Mouse (Mus musculus) C2C12 (cell line): ENCODE data around the gene Slc39a8.

Experiments
- CTCF ChIP-seq: IDR thresholded peaks from one replicate; pipeline ENCODE4 v1.5.1; 2011; ENCODE audit not compliant: control insufficient read depth, insufficient read depth, insufficient read length
- MAX ChIP-seq: IDR thresholded peaks from one replicate; pipeline ENCODE4 v1.6.1; 2011; ENCODE audit warnings: mild to moderate bottlenecking, control low read depth
- MYOG ChIP-seq: IDR thresholded peaks from one replicate; pipeline ENCODE4 v1.6.1; 2011; ENCODE audit not compliant: control insufficient read depth, insufficient read length; ENCODE audit errors: extremely low read depth
- USF1 ChIP-seq: IDR thresholded peaks from one replicate; pipeline ENCODE4 v1.6.1; 2011; ENCODE audit warnings: low read depth, mild to moderate bottlenecking, control low read depth, moderate library complexity

DNA sequence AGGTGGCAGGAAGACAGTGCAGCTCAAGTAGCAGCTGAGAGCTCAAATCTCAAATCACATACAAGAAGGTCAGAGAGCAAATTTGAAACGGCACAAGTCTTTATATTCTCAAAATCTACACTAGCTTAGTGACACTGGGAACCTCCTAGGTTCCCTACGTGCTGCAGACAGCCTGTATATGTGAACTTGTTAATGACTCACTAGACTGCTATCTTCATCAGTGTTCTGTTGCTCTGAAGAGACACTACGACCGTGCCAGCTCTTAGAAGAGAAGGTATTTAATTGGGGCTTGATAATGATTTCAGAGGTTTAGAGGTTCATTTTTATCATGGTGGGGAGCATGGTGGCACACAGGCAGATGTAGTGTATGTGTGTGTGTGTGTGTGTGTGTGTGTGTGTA, 94.2 kb downstream of the Slc39a8 start:
- TF ChIP-seq CTCF = no peak
- TF ChIP-seq MAX = no peak
- TF ChIP-seq USF1 = no peak
- no peak for TF ChIP-seq MYOG
